Mouse (Mus musculus) T-helper 1 cell (primary cell): Measurements from ENCODE around the gene Chac1.

Experiments
- in situ Hi-C: fragments of 300-600 bp; cut with MboI, MseI; formaldehyde crosslinking; loops from one replicate; pipeline ENCODE4 v1.15.1; 2025; ENCODE audit warnings: high pct_unique_total_duplicates

Gene Chac1

DNA sequence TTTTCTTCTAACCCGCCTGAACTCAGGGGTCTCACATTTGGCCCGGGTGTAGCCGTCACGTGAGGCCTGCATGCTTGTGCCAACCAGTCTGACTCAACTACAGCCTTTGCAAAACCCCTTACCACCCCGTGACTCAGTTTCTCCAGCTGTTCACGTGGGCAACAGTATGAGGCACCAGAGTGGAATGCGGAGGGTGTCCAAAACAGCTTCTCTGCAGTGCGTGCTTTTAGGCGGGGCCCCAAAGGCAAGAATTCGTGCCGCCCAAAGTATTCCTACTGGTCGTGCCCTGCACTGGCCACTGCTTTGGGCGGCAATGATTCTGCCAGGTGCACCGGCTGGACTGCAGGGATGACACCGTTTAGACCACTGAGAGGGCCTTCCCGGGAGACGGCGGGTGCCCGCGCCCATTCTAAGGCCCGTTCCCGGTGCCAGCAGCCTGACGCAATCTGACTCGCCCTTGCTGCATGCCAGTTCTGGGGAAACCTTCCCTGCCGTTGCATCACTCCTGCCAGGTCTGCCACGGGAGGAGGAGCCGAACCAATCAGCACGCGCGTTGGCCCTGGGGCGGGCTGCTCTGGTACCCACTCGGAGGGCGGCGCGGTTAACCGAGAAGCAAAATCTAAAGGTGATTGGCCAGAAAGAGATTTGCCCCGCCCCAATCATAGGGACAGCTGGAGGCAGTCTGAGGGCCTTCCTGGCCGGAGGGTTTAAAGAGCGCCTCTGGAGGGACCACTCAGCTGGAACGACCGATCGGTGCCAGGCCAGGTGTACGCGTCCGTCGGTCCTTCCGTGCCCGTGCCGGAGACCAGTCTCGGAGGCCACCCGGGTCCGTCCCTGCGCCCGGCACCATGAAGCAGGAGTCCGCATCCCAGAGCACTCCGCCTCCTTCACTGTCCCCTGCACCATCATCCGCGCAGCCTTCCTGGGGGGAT lies at the start of gene Chac1:
TSS of gene Chac1 (plus strand) at position 675 of the 932 bp plus-strand sequence.
- in situ Hi-C loops = no loop called here

DNA sequence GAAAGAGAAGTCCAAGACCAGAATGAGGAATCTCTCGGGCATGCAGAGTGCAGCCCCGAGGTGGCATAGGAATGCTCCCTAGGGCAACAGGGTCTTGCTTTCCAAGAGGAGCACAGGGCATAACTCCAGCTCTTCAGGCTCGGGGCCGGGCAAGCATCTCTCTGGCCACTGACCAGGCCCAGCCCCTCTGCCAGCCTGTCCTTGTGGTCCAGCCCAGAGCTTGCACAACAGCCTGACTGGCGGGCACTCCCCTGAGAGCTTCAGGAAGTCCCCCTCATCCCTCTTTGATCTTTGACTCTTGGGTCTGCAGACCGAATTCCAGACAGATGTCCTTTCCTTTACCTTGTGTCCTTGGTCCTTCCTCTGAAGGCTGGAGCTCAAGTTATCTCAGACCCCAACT lies 48.2 kb upstream of the Chac1 start:
- in situ Hi-C loops = no loop called here

DNA sequence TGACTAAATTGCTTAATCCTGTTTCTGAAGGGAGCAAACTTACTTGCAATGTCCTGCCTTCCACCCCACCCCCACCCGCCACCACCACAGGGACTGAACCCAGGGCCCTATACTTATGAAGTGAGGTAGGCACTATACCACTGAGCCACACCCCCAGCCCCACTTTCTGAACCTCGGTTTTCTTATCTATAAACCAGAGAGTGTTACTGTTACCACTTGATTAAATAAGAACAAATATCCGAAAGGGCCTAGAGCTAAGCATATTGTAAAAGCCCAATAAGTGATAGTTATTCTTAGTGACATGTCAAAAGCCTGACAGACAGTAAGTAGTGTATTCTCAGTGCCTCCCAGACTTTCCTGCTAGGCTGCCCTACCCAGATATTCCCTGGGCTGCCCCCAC lies 46.6 kb upstream of the Chac1 start:
- in situ Hi-C loops = no loop called here

DNA sequence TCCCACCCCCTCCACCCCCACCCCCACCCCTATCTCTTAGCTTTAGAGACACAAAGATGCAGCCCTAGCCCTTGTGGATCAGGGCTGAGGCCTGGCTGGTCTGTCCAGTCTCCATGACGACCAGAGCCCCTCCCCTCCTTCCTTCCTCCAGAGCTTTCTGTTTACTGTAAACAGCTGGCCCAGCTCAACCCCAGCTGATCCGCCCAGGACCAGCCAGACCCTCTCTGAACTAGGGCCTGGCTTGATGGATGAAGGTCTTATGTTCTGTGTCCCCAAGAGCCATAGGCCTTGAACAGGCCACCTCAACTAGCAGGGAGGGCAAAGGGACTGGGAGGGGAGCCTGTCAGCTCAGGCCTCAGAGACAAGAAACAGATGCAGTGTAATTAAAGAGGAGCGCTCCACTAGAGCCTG lies 46.2 kb upstream of the Chac1 start:
- in situ Hi-C loops = no loop called here

DNA sequence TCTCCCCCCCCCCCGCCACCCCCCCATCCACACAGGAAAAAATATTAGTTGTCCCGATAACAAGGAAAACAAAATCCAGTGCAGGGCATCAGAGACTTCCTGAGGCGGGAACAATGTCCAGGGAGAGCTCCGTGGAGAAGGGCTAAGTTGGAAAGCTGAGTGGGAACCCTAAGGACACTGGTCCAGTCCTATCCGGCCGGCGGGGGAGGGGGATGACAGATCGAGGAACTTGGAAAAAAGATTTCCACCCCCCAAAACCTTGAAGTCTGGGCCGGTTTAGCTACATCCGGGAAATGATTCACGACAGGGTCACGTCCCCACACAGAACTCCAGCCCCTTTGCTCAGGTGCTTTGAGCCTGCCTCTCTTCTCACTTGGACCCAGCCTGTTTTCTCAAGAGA lies 39.5 kb upstream of the Chac1 start:
- in situ Hi-C loops = no loop called here

DNA sequence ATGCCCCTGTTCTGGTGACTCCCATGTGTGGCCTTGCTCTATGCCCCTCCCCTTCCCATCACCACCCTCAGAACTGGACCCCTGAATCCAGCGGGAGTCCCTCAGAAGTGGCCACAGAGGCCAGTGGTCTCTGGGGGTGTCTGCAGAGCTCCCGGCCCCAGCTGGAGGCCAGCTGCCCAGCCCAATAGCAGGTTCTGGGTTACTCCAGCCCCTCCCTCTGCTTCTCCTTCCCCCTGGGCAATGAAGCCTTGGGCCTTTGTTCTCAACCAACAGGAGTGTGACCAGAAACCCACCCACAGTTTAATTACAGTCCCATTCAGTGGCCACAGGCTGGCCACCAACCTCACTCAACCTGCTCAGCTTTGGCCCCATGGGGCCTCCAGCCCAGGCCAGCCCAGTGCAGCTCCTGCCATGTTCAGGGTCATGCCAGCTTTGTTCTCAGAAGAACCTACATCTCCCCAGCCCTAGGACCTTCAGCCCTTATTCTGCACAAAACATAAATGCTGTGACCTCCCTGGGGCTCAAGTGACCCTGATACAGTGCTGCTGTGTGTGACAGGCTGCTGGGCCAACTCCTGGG lies 38.6 kb upstream of the Chac1 start:
- in situ Hi-C loops = no loop called here

DNA sequence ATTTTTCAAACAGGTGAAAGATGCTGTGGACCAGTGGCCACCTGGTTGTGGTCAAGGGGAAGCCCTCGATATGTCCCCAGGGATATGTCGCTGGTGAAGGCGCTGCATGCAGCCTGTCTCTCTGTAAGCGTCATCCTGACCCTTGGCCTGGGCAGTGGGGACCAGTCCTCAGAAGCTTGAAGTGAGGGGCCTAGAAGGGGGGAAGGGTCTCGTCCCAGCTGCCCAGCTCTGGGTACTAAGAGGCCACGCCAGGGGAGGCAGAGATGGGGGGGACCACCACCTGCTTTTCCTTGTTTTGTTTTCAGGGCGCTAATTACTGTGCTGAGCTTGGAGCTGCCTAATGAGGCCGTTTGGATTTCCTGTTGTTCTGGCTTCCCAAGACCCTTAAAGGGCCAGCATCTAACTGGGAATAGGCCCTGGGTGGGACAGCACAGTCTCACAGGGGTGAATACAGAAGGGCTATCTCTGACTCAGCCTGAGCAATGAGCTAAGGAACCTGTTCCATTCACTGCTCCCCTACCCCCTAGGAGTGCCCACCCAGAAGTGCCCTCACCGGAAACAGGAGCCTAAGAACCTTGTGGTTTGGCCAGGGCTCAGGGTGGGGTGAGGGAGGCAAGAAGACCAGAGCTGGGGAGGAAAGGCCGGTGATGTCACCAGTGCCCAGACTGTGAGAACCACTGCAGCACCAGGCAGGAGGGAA lies 37.1 kb upstream of the Chac1 start:
- in situ Hi-C loops = no loop called here

DNA sequence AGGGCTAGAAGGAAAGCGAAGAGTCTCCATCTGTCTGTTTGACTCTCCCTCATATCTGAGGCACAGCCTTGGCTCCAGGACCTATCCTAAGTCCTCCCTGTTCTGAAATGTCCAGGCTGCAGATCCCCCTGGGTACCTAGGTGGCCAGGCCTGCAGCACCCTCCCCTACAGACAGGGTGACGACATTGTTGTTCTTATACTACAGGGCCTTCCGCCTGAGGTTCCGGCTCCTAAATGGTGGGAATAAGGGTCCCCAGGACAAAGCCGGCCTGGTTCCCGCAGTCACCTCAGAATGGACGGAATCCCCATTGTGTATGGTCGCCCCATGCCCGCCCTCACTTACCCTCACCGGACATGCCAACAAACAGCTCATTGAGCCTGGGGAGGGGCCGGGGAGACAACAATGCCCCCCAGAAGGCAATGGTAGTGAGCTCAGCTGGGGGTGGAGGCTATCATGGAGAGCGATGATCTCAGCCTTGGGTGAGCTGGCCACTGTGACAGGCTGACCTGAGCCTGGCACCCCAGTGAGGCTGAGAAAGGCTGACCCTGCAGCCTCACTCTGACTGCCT lies 36.2 kb upstream of the Chac1 start:
- in situ Hi-C loops = no loop called here

DNA sequence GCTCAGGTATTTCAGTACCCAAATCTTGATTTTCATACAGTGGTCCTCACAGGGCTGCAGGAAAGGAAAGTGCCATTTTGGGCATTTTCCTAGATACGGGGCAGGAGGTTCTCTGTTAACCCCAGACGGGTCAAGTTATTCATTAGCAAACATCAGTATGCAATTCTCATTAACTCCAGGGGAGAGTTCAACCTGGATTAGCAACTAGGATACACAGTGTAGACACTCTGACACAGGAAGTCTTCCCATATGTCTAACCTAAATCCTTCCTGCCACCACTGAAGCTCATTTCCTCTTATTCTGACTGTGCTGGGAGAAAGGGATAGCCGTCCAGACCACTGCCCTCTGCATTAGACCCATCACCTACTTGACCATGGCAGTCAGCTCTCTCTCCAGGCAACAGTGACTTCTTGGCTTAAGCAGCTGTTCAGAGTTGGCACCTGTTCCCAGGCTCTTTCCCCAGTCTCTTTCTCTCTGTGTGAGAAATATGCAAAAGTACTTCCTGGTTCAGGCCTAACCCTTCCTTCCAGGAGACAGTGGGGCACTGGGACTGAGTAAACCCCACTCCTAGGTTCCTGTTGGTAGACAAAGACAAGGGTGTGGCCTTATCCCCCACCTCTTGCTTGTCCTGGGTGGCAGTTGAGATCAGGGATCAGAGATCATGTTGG lies 32.9 kb upstream of the Chac1 start:
- in situ Hi-C loops = no loop called here

DNA sequence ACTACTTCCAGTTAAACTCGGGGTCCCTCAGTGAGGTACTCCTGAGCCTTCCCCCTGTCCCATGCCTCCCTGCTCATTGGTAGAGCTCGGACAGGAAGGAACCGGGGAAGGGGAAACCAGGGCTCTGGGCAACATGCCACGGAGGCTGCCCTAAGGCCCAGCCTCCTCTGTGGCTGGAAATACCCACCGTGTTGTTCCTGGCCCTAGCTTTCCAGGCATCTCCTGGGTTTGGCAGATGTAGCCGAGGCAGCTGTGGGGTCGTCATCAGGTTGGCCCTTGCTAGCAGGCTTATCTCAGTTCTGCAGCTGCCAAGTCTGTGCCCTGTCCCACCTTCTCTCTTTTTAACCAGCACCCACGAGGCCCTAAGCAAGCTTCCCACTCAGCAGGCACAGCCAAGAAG lies 30.5 kb upstream of the Chac1 start:
- in situ Hi-C loops = no loop called here

DNA sequence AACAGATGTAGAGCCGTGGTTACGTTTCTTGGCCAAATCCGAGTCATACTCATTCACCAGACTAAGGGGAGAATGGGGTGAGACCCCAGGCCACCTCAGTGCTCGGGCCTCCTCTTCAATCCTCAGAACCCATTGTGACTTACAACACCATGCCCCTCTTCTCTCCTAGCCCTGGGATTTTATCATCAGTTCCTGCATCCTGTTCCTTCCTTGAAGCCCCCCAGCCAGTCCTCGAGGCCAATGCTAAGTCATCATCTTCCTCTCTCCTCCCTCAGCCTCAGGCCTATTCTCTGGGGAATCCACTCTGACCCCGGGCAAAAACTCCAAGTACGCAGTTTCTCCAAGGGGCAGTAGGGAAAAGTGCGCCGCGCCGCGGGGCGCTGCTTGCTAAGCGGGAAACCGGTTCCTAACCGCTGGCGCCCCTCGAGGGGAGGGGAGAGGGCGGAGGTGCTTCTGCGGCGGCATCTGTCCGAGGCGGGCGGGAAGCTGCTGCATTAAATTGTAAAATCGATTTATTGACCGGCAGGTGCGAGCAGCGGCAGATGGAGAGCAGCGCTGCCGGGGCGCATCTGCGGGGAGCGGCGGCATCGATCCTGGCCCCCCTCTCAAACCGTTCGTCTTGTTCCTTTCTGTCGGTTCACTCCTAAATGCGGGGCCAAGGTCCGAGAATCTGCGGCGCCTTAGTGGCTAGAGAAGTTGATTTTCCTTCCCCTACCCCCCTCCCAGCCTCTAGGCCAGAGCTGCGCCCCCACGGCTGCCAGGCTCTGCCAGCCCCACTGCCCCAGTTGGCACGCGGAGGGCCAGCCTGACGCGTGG lies 29.1 kb upstream of the Chac1 start:
- in situ Hi-C loops = no loop called here

DNA sequence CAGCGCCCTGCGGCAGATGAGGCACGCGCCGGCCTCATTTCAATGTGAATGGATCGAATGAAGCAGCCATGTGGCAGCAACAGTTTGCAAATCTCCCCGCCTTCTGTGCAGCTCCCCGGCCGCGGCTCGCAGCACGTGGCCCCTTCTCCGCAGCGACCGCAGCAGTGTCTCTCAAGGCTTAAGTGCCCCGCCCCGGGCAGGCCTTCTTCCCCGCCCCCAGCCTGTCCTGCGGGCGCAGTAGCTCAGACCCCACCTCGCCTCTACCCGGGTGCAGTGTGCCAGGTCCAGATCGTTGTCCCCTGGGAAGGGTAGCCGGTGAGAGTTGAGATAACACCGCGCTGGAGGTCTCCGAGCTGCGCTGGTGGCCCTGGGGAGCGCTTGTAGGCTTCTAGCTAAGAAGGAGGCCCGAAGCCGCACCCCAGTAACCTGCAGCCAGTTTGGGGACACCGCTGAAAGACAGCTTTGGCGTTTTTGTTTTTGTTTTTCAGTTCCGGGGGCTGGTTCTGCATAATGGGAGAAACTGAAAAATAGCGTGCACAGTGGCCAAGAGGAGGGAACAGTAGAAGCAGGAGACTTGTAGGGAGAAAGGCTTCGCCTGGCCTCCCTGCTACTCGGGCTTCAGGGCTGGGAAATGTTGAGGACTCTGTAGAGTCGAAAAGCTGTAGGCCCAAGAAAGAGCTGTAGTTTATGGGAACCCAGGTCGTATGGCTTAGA lies 28.3 kb upstream of the Chac1 start:
- in situ Hi-C loops = no loop called here

DNA sequence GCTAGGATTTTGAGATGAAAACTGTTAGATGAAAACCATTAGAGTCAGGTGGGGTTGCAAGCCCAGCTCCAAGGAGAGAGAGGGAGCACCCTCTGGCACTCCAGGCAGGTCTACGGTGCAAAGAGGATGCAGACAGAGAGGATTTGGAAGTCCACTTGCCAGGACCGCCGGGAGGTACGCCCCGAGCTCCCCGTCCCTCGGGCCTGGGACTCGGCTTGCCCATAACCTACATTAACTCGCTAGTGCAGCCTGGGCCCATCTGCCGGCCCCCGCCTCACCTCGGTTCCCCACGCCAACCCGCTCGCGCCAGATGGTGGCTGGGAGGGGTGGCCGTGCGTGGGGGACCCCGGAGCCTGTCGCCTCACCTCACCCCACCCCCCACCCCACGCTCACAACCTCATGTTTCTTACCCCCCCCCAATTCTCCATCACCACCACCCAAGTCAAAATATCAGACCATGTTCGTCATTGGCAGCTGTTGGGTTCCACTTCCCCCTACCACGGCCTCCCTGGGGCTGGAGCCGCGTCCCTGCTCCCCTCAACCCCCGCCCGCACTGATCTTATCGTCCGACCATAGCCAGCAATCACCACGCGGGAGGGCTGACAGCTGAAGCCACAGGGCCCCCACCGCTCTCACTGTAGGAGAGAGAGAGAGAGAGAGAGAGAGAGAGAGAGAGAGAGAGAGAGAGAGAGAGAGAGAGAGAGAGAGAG lies 27.0 kb upstream of the Chac1 start:
- in situ Hi-C loops = no loop called here

DNA sequence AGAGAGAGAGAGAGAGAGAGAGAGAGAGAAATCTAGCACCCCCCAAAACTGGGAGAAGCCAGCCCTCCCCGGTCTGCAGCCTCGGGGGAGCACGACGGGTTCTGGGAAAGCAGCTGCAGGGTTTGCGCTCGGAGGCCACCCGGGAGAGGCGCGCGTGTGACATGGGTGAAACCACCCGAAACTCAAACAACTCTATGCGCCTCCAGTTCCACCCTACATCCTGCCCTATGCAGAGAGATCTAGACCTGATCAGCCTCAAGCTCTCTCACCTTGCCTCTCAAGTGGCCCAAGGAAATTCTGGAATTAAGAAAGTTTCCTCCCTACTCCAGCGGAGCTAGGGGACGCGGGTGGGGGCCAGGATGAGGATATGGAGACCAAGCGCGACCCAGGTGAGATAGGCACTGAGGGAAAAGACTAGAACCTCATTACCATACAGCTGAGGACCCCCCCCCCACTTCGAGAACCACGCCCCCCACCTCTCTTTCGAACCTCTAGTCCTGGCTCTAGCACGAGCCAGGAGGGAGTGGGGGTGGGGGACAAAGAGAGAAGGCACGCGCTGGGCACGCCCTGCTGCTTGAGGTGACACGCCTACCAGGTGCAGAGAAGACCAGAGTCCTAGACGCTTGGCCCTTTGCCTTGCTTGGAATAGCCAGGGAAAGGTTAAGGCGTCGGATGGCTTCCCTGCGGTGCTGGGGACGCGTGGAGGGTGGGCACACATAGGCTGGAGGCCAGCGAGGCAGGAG lies 26.3 kb upstream of the Chac1 start:
- in situ Hi-C loops = no loop called here

DNA sequence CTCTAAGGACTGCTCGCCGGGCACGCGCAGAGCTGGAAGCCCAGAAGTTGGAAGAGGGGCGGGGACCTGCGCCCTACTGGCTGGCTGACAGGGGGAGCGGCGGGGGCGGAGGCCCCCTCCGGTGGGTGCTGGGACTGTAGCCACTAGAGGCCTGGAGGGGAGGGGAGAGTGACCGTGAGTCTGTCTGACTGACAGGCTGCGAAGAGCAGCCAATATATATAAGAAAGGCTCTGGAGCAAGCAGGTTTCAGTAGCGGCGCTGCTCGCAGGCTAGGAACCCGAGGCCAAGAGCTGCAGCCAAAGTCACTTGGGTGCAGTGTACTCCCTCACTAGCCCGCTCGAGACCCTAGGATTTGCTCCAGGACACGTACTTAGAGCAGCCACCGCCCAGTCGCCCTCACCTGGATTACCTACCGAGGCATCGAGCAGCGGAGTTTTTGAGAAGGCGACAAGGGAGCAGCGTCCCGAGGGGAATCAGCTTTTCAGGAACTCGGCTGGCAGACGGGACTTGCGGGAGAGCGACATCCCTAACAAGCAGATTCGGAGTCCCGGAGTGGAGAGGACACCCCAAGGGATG lies 25.4 kb upstream of the Chac1 start, which contains the start of gene Dll4:
TSS of gene Dll4 (plus strand) at position 217 of the 576 bp plus-strand sequence.
- in situ Hi-C loops = no loop called here

DNA sequence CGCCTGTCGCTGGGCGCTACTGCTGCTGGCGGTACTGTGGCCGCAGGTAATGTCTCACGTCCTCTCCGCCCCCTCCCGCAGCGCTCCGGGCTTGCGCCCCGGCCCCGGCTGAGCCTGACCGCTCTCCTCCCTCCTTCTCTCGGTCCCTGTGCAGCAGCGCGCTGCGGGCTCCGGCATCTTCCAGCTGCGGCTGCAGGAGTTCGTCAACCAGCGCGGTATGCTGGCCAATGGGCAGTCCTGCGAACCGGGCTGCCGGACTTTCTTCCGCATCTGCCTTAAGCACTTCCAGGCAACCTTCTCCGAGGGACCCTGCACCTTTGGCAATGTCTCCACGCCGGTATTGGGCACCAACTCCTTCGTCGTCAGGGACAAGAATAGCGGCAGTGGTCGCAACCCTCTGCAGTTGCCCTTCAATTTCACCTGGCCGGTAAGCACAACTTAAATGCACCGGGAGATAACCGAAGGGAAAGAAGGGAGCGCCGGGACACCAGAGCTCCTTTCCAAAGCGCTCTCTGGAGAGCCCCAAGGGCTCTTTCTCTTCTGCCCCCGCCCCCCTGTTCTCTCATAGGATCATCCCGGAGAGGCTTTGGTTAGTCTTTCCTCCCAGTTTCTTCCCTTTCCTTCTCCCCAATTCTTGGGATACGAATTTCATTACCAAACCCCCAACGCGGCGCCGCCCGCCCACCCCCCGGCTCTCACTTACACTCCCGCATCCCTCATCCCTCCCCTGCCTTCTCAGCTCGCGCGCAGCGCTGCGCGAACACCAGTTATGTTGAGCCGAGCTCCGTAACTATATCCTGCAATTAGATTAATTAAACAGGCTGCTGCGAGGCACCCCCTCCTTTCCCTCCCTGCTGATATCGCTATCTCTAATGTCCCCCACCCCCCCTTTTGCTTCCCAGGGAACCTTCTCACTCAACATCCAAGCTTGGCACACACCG lies 24.6 kb upstream of the Chac1 start:
- in situ Hi-C loops = no loop called here

DNA sequence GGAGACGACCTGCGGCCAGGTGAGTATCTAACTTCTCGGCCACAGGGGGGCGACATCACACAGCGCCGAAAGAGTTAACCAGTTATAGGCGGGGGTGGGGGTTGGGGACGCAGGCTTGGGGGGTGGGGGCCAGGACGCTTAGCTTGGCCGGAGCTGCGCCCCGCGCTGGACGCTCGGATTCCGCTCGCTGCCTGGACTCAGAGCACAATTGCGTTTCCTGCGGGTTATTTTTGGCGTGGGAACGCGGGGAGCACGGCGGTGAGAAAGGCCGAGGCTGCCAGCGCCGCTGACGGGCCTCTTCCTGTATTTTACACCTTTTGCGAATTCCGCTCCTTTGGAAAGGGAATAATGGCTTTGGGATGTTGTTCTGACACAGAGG lies 23.9 kb upstream of the Chac1 start:
- in situ Hi-C loops = no loop called here
